Mouse (Mus musculus) monocyte, adult 2 months (primary cell): ENCODE results near the gene Gm4707.
"Not testable (repeated sequence)": the region's sequence is repeated elsewhere in the genome, so short reads cannot be mapped to it uniquely, and the experiment has no call there.

Experiments used
- DNase-seq, 2 experiments: peaks; one replicate each; pipeline ENCODE4 v3.0.0; 2022; ENCODE audit warnings: low spot score in 2 of 2, low read depth in 1 of 2

Gene Gm4707

DNA sequence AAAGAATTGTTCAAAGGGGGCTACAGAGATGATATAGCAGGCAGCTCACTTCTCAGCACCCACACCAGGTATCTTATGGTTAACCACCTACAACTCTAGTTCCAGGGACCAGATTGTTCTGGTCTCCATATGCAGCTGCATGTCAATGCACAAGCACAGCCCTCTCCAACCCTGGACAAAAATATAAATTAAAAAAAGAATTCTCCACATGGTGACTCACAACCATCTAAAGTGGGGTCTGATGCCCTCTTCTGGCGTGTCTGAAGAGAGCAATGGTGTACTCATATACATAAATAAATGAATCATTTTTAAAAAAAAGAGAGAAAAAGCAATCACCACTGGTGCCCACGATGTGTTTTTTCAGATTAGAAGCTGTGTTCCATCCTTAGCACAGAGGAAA is 15.0 kb downstream of the Gm4707 start:
- DNase-seq = no peak

- DNase-seq = no peak
Measured at GRCm38 (mm10) chr17:71444126-71444525, 15.6 kb downstream of the Gm4707 start.

DNA sequence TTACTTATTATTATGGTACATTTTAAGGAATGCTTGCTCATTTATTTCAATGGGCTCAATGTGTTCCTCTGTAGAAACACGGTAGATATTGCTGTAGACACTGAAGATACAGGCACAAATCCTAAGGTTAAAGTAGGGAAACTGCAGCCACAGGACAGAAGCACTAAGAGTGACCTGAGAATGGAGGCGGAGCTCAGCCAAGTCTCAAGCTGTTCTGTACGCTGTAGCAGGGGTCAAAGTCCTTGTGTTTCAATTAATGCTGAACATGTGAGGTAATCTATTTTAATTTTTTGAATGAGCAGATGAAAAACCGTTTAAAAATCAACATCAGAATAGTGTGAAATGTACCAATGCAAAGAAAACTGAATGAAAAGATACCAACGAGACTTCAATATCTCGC is 16.4 kb downstream of the Gm4707 start:
- DNase-seq = no peak

- DNase-seq = not testable (repeated sequence)
Measured at GRCm38 (mm10) chr17:71422502-71422901, 37.2 kb downstream of the Gm4707 start.

DNA sequence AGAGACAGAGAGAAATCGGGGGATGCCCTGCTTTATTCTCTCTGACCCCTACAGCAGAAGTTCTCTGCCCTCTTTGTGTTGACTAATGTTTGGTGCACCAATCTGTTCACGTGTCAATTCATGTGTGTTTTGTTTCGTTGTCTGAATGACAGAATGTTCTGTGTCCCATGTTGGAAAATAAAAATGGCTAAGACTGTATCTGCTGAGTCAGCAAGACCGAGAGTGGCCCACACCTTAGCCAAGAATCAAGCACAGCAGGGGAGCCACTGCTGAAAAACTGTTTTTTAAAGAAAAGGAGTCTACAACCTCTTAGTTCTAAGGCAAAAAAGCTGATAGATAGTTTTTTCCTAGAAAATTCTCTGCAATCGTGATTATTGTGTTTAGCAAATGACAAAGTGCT is 40.3 kb downstream of the Gm4707 start:
- DNase-seq = not testable (repeated sequence)

GRCm38 (mm10) chr17:71417008-71417407 is 42.7 kb downstream of the Gm4707 start:
- no peak for DNase-seq
